Mouse (Mus musculus): Measurements from ENCODE around the gene Slc12a8.

Gene Slc12a8

GRCm38 (mm10) chr16:33581661-33582099, 64.6 kb downstream of the Slc12a8 start:
- in situ Hi-C loops (cut with MboI; ENCODE audit: low sequenced_read_pairs), result no loop called here

- in situ Hi-C loops (cut with MboI; ENCODE audit: low sequenced_read_pairs), result no loop called here
These were observed 65.4 kb downstream of the Slc12a8 start for GRCm38 (mm10) chr16:33582495-33582894.

- in situ Hi-C loops (cut with MboI; ENCODE audit: low sequenced_read_pairs), result no loop called here
These were observed 66.2 kb downstream of the Slc12a8 start for GRCm38 (mm10) chr16:33583333-33583732.

DNA sequence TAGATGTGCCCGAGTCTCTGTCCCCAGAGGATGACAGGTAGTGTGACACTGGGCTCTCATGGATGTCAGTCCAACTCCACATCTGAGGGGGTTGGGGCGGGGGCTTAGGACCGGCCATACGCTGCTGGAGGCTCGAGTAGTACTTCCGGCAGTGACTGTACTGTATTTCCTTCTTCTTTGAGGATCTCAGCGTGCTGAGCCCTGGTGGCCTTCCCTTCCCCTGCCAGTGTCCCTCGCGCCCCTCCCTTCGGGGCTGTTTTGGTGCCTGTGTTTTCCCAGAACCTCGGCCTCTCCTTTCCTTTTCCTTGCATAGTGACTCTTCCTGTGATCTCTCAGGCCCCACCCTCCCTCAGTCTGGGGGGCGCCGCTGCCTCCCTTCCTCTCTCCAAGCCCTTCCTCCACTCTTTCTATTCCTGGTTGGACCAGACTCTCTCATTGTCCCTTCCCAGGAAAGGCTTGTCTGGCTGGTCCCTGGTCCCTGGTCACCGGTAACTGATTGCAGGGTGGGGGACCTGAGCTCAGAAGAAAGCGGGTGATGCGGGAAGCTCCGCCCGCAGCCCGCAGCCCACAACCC, 66.8 kb downstream of the Slc12a8 start:
- in situ Hi-C loops (cut with MboI; ENCODE audit: low sequenced_read_pairs), result no loop called here

- in situ Hi-C loops (cut with MboI; ENCODE audit: low sequenced_read_pairs), result no loop called here
These were observed 67.4 kb downstream of the Slc12a8 start for GRCm38 (mm10) chr16:33584455-33585082.

- in situ Hi-C loops (cut with MboI; ENCODE audit: low sequenced_read_pairs), result no loop called here
These were observed 67.9 kb downstream of the Slc12a8 start for GRCm38 (mm10) chr16:33585083-33585460.

GRCm38 (mm10) chr16:33587283-33588127, 70.4 kb downstream of the Slc12a8 start:
- in situ Hi-C loops (cut with MboI; ENCODE audit: low sequenced_read_pairs), result no loop called here

- in situ Hi-C loops (cut with MboI; ENCODE audit: low sequenced_read_pairs), result no loop called here
These were observed 71.7 kb downstream of the Slc12a8 start for GRCm38 (mm10) chr16:33588845-33589244.

- in situ Hi-C loops (cut with MboI; ENCODE audit: low sequenced_read_pairs), result no loop called here
These were observed 73.3 kb downstream of the Slc12a8 start for GRCm38 (mm10) chr16:33590438-33590837.

DNA sequence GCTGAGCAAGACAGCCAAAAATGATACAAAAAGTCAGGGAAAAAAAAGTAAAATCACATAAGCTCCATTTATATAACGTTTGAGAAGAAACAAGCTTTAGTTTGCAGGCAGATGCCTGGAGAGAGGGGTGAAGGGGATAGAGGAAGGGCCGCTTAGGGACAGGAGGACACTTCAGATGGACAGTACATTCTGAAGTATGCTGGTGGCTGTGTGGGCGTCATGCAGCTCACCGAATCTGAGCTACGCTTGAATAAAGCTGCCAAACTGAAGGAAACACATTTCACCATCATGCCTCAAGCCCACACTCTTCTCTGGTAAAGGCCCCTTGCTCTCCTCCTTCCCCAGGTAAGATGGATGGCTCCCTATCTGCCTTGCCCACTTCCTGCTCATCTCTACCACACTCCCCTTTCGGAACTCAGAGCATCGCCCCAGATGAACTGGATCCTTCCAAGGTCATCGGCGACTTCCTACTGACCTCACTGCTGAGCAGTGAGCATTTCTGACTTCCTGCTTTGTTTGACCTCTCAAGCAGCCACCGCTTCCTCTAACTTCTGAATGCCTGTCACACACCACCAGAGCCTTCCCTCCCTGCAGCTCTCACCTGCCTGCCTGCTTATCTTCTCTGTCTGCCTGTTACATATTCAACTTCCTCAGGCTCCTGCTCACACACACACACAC, 74.4 kb downstream of the Slc12a8 start:
- in situ Hi-C loops (cut with MboI; ENCODE audit: low sequenced_read_pairs), result no loop called here

GRCm38 (mm10) chr16:33592286-33592685, 75.2 kb downstream of the Slc12a8 start:
- in situ Hi-C loops (cut with MboI; ENCODE audit: low sequenced_read_pairs), result no loop called here

DNA sequence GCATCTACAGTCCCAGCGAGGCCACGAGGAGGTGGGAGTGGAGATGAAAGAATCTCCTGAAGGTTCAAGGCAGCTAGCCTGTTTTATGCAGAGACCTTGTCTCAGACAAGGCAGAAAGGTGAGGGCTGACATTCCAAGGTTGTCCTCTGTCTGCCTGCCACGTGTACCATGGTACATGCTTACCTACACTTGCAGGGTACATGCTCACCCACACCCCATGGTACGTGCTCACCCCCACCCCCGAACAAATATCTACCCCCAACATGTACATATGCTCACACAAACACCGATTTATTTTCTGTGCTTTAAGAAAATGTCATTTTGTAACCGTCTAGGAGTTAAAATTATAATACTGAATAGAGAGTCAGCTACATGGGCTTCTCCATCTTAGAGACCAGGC, 76.3 kb downstream of the Slc12a8 start:
- in situ Hi-C loops (cut with MboI; ENCODE audit: low sequenced_read_pairs), result no loop called here

GRCm38 (mm10) chr16:33594037-33594771, 77.1 kb downstream of the Slc12a8 start:
- in situ Hi-C loops (cut with MboI; ENCODE audit: low sequenced_read_pairs), result no loop called here

- in situ Hi-C loops (cut with MboI; ENCODE audit: low sequenced_read_pairs), result no loop called here
These were observed 78.2 kb downstream of the Slc12a8 start for GRCm38 (mm10) chr16:33595235-33595769.

- in situ Hi-C loops (cut with MboI; ENCODE audit: low sequenced_read_pairs), result no loop called here
These were observed 79.1 kb downstream of the Slc12a8 start for GRCm38 (mm10) chr16:33596213-33596612.

GRCm38 (mm10) chr16:33600216-33600615, 83.1 kb downstream of the Slc12a8 start:
- in situ Hi-C loops (cut with MboI; ENCODE audit: low sequenced_read_pairs), result no loop called here

DNA sequence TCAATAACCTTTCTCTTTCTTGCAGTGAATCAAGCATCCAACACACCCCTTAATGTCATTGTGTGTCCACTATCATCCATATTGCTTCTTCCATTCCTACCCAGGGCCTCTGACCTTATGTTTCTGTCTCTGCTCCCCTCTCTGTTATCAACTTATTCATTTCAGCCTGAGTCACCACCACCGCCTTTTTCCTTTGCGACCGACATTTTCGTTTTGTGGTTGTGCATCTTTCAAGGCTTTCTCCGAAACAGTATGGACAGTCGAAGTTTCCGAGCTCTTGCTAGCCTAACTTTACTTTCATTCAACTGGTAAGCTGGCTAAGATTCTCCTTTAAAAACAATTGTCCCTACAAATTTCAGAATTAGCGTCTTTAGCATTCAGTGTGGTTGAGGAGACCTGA, 84.2 kb downstream of the Slc12a8 start:
- in situ Hi-C loops (cut with MboI; ENCODE audit: low sequenced_read_pairs), result no loop called here

- in situ Hi-C loops (cut with MboI; ENCODE audit: low sequenced_read_pairs), result no loop called here
These were observed 88.8 kb downstream of the Slc12a8 start for GRCm38 (mm10) chr16:33605647-33606596.

Data from CH12F3 (cell line).